Mouse (Mus musculus): ENCODE results near the gene Fscn3. TPM values are rescaled to one million over a fixed set of nuclear protein-coding genes. Genes with fewer than 3 reads are reported as not detected.

Gene Fscn3
- total RNA-seq, 2 experiments from 2014 or later = not detected

- intact Hi-C loops (cut with DNase I) = no loop called here
- DNase-seq = no peak
Measured at GRCm38 (mm10) chr6:28480752-28481492, 53.3 kb downstream of the Fscn3 start.

GRCm38 (mm10) chr6:28482711-28483315, 55.2 kb downstream of the Fscn3 start:
- DNase-seq = no peak
- intact Hi-C loops (cut with DNase I) = no loop called here

- intact Hi-C loops (cut with DNase I) = no loop called here
Measured at GRCm38 (mm10) chr6:28486008-28486407, 58.4 kb downstream of the Fscn3 start.

GRCm38 (mm10) chr6:28486471-28486870, 58.9 kb downstream of the Fscn3 start:
- DNase-seq = no peak
- intact Hi-C loops (cut with DNase I) = no loop called here

More at GRCm38 (mm10) chr6:28486008-28486407, 58.4 kb downstream of the Fscn3 start:
- peak; percentile 76 to 83 for DNase-seq

GRCm38 (mm10) chr6:28486905-28487304, 59.3 kb downstream of the Fscn3 start:
- intact Hi-C loops (cut with DNase I) = no loop called here
- DNase-seq = no peak

Other genes with a start within 250 kb of the Fscn3 start
- 10 to 100 TPM; 12.2 TPM for gene Zfp800, start 29.8 kb upstream of the Fscn3 start, total RNA-seq (2021)
- 100 to 1,000 TPM; 205 TPM for gene Arf5, start 4.2 kb upstream of the Fscn3 start, total RNA-seq (2021)
- 10 to 100 TPM; 10.8 to 11.6 TPM for gene Gcc1, start 601 bp downstream of the Fscn3 start, total RNA-seq (2021)
- gene Pax4, start 21.6 kb downstream of the Fscn3 start, total RNA-seq (2021) = not detected
- gene Snd1, start 47.4 kb downstream of the Fscn3 start, total RNA-seq (2021) = 100 to 1,000 TPM in 1 of 2 experiments, 10 to 100 TPM in 1; 91.2 to 105 TPM